Mouse (Mus musculus): ENCODE measurements around the gene Aldh3a2. TPM values are rescaled to one million over a fixed set of nuclear protein-coding genes. Genes with fewer than 3 reads are reported as not detected.

The Aldh3a2 gene
- polyA plus RNA-seq (2017; shearing (Covaris generic)), result 53.2 TPM

DNA sequence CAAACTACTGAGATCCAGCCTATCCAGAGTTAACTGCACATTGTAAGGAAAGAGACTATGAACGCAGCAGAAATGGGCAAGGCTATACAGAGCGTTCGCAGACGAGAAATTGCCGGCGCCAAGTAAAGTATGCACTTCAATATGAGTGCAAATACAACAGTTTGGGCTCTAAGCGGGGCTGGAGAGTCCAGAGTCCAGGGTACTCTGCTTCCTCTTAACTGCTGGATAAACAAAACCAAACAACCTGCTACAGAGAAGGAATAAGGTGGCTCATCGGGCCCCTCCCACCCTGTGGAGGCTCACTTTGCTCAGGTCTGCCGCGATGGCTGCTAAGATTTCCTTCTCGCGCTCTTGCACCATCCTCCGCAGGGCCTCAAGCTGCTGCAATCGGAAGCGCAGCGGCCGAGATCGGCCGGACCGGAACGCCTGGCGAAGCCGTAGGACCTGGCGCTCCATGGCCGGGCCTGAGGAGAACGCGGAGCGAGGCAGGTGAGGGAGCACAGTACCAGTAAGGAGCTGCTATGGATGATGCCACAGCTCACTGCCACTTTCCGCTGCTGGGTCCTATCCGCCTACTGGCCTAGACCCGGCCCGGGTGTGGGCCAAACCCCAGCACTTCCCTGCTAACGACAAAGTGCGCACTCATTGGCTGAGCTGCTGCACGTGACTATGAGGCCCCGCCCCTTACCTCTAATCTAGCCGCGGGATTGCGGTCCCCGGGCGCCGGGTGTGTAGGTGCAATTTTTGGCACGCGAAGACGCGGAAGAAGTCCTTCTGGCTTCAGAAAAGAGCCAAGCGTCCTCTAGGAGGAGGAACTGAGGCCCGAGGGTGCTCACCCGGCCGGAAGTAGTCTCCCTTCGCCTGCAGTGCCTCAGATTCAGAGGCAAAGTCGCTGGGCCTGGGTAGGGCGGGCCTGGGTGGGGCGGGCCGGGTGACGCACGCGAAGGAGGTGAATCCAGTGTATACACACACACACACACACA is at the start of gene Aldh3a2:
Aldh3a2 (minus strand) TSS at position 914 of the 983 bp plus-strand sequence.

GRCm38 (mm10) chr11:61207487-61208246 is 59.6 kb downstream of the Aldh3a2 start, which contains the start of gene Aldh3a1:
TSS of gene Aldh3a1 (plus strand) at chr11:61207537.

GRCm38 (mm10) chr11:61174821-61175658 is 92.2 kb downstream of the Aldh3a2 start, which contains the start of gene Usp22:
TSS of gene Usp22 (minus strand) at chr11:61175055.

Other genes with a start within 250 kb of the Aldh3a2 start
- gene Kcnj12, start 244.9 kb downstream of the Aldh3a2 start, polyA plus RNA-seq (2017; shearing (Covaris generic)), result not detected
- gene Tnfrsf13b, start 140.7 kb downstream of the Aldh3a2 start, polyA plus RNA-seq (2017; shearing (Covaris generic)), result 65.3 TPM
- 13.3 TPM for gene Usp22, start 92.4 kb downstream of the Aldh3a2 start, polyA plus RNA-seq (2017; shearing (Covaris generic))
- gene Aldh3a1, start 59.9 kb downstream of the Aldh3a2 start, polyA plus RNA-seq (2017; shearing (Covaris generic)), result not detected
- gene Slc47a2, start 75.4 kb upstream of the Aldh3a2 start, polyA plus RNA-seq (2017; shearing (Covaris generic)), result not detected
- gene Slc47a1, start 110.9 kb upstream of the Aldh3a2 start, polyA plus RNA-seq (2017; shearing (Covaris generic)), result not detected
- not detected for gene Rnf112, start 186.7 kb upstream of the Aldh3a2 start, polyA plus RNA-seq (2017; shearing (Covaris generic))
- gene Mfap4, start 218.0 kb upstream of the Aldh3a2 start, polyA plus RNA-seq (2017; shearing (Covaris generic)), result not detected
- gene Mapk7, start 226.9 kb upstream of the Aldh3a2 start, polyA plus RNA-seq (2017; shearing (Covaris generic)), result 30.8 TPM
- 3.4 TPM for gene B9d1, start 237.7 kb upstream of the Aldh3a2 start, polyA plus RNA-seq (2017; shearing (Covaris generic))